34 mouse cellular contexts compared by ENCODE assay signal in genomic region chr5:138075684-138076083, GRCm38 (mm10). TPM values are rescaled to one million over a fixed set of nuclear protein-coding genes. Genes with fewer than 3 reads are reported as not detected.
DNase-seq lines count a peak whose midpoint lies in the region; ATAC-seq and TF ChIP-seq lines count a peak whose summit lies in the region.
"Had no signal": no experiment of that assay in that cellular context is flagged by ENCODE, and none has a peak within 500 bp of the region (broad histone marks: within the 10 kb centered on the region; RNA-seq: fewer than 3 reads in every experiment).

No protein-coding gene starts in this region.

- H3K27me3 ChIP-seq in kidney, adult 2 months (replicated peaks; ENCODE audit: control insufficient read depth, insufficient read depth, low read length), result no peaks in the 10 kb centered on the region
- H3K27me3 ChIP-seq in kidney, embryonic 14.5 days (ENCODE audit: control insufficient read depth, insufficient read depth, low read length), result no peaks in the 10 kb centered on the region
- H3K27me3 ChIP-seq: forebrain, embryonic 13.5 days; heart, embryonic 13.5 days; Patski had no signal

- peak; percentile 31 for DNase-seq in adrenal gland, adult 8-10 months
- no peak for DNase-seq in adrenal gland, adult 18-20 months (ENCODE audit: low spot score in 2 of 2)
- DNase-seq in kidney, adult 2 months, result peak; percentile 82
- DNase-seq in kidney, postnatal 4 days, result no peak
- peak; percentile 33 for DNase-seq in kidney, postnatal 10 days
- DNase-seq in kidney, postnatal 14 days, result peak; percentile 47
- DNase-seq in lung, postnatal 14 days, result no peak
- DNase-seq: adrenal gland, postnatal 25 days; B cell, adult 2 months; cerebellum, adult 18-20 months; cerebellum, adult 9-10 months; cerebellum, postnatal 14 days; gastrocnemius, postnatal 10 days; gastrocnemius, postnatal 36 days; heart, adult 2 months; heart, postnatal 14 days; heart, postnatal 4 days had no signal

- no peaks in the 10 kb centered on the region for H3K9me3 ChIP-seq in kidney, embryonic 14.5 days (ENCODE audit: control insufficient read depth, low read length)
- H3K9me3 ChIP-seq: forebrain, embryonic 10.5 days; forebrain, embryonic 13.5 days; heart, embryonic 10.5 days; heart, embryonic 13.5 days had no signal

- H3K4me2 ChIP-seq in kidney, embryonic 14.5 days (replicated peaks; ENCODE audit: low read depth, low read length), result no peak overlapping the region
- H3K4me2 ChIP-seq: forebrain, embryonic 13.5 days; heart, embryonic 13.5 days; hindbrain, embryonic 14.5 days had no signal

- H3K9ac ChIP-seq in kidney, embryonic 14.5 days (ENCODE audit: low read depth, low read length), result no peak overlapping the region
- H3K9ac ChIP-seq: forebrain, embryonic 13.5 days; heart, embryonic 13.5 days; hindbrain, embryonic 14.5 days had no signal

- H3K4me1 ChIP-seq in kidney, adult 2 months (ENCODE audit: control insufficient read depth, insufficient read depth, low read length), result peaks cover 6% of the 10 kb centered on the region; the same call in 1 of the 2 replicates
- no peaks in the 10 kb centered on the region for H3K4me1 ChIP-seq in kidney, embryonic 14.5 days (ENCODE audit: control insufficient read depth, insufficient read depth, low read length)
- H3K4me1 ChIP-seq: forebrain, embryonic 10.5 days; forebrain, embryonic 13.5 days; heart, embryonic 10.5 days; heart, embryonic 13.5 days had no signal

- no peaks in the 10 kb centered on the region for H3K36me3 ChIP-seq in kidney, adult 2 months (ENCODE audit: control insufficient read depth, insufficient read depth, low read length)
- H3K36me3 ChIP-seq in kidney, embryonic 14.5 days (ENCODE audit: control insufficient read depth, insufficient read depth, low read length), result no peaks in the 10 kb centered on the region
- H3K36me3 ChIP-seq: forebrain, embryonic 10.5 days; G1E; heart, embryonic 10.5 days; heart, embryonic 13.5 days had no signal

- TF ChIP-seq CTCF in kidney, adult 2 months (conservative IDR thresholded peaks at IDR 0.05; ENCODE audit: insufficient read depth, insufficient read length, low read depth, low read length), result no peak

- no peak overlapping the region for H3K4me3 ChIP-seq in kidney, adult 2 months (ENCODE audit: insufficient read depth, low read depth, low read length)
- no peak overlapping the region for H3K4me3 ChIP-seq in kidney, embryonic 14.5 days (ENCODE audit: low read length)
- H3K4me3 ChIP-seq: forebrain, embryonic 10.5 days; forebrain, embryonic 13.5 days; heart, adult 2 months; heart, embryonic 10.5 days; heart, embryonic 13.5 days had no signal

- TF ChIP-seq POLR2A in kidney, adult 2 months (IDR thresholded peaks at IDR 0.05; ENCODE audit: low read depth, low read length), result no peak

- no peak overlapping the region for H3K27ac ChIP-seq in kidney, adult 2 months (ENCODE audit: insufficient read depth, low read depth, low read length)
- H3K27ac ChIP-seq in kidney, embryonic 14.5 days (ENCODE audit: low read depth, low read length), result no peak overlapping the region
- H3K27ac ChIP-seq: forebrain, embryonic 10.5 days; forebrain, embryonic 13.5 days; heart, adult 2 months; heart, embryonic 10.5 days; heart, embryonic 13.5 days; hindbrain, embryonic 14.5 days; hindbrain, postnatal 0 days had no signal

- WGBS in kidney, adult 2 months, result 43% methylated on average over 3 of the region's 3 CpGs
- 76% methylated on average over 3 of the region's 3 CpGs for WGBS in kidney, embryonic 14.5 days

- no peak for ATAC-seq in kidney, embryonic 14.5 days (ENCODE audit: low FRiP score, low TSS enrichment)
- ATAC-seq: forebrain, embryonic 13.5 days; forebrain, embryonic 16.5 days; hindbrain, postnatal 0 days; Patski had no signal

RNA-seq across cellular contexts. Expression of gene Zkscan1, which starts 9.2 kb away (rescaled TPM):
- 10 to 100 TPM; 39.6 to 51.4 (median 47.6) TPM for total RNA-seq in adrenal gland, adult 8-10 months (2022)
- total RNA-seq in adrenal gland, adult 18-20 months (2021), result 10 to 100 TPM; 30.9 to 37.9 TPM
- 8.3 and 10.2 TPM in 2 replicates for polyA plus RNA-seq in kidney, adult 2 months (2012; rRNA removed)
- polyA plus RNA-seq in kidney, embryonic 14.5 days (2014; fragmentation: Nextera tagmentation; extraction: Ambion mirVana), result 16.5 and 33.7 TPM in 2 replicates

RNA-seq across cellular contexts. Expression of gene Smok3c, which starts 22.7 kb away (rescaled TPM):
- not detected for total RNA-seq in adrenal gland, adult 8-10 months (2022)
- not detected for total RNA-seq in adrenal gland, adult 18-20 months (2021)
- not detected in 2 replicates for polyA plus RNA-seq in kidney, adult 2 months (2012; rRNA removed)
- polyA plus RNA-seq in kidney, embryonic 14.5 days (2014; fragmentation: Nextera tagmentation; extraction: Ambion mirVana), result not detected in 2 replicates
- total RNA-seq: adrenal gland, postnatal 25 days; CH12.LX; gastrocnemius, adult 18-20 months; gastrocnemius, postnatal 10 days; gastrocnemius, postnatal 36 days; granulocyte monocyte progenitor cell, adult 5-6 weeks; heart, adult 2 months; heart, postnatal 14 days; heart, postnatal 4 days; hindbrain, postnatal 0 days had no signal
- polyA plus RNA-seq: embryonic facial prominence, embryonic 11.5 days; embryonic facial prominence, embryonic 14.5 days; forebrain, embryonic 10.5 days; forebrain, embryonic 13.5 days; forebrain, embryonic 16.5 days; G1E; heart, adult 2 months; heart, embryonic 10.5 days; heart, embryonic 13.5 days; heart, embryonic 16.5 days; hindbrain, embryonic 11.5 days; hindbrain, embryonic 14.5 days; hindbrain, postnatal 0 days; Patski had no signal

RNA-seq across cellular contexts. Expression of gene Zscan21, which starts 41.0 kb away (rescaled TPM):
- total RNA-seq in adrenal gland, adult 8-10 months (2022), result 10 to 100 TPM; 16.7 to 18.8 (median 17.1) TPM
- 10 to 100 TPM; 13.4 to 15.3 TPM for total RNA-seq in adrenal gland, adult 18-20 months (2021)
- polyA plus RNA-seq in kidney, adult 2 months (2012; rRNA removed), result 9.8 and 10.9 TPM in 2 replicates
- 52.6 and 65.1 TPM in 2 replicates for polyA plus RNA-seq in kidney, embryonic 14.5 days (2014; fragmentation: Nextera tagmentation; extraction: Ambion mirVana)

RNA-seq across cellular contexts. Expression of gene Smok3b, which starts 54.5 kb away (rescaled TPM):
- not detected for total RNA-seq in adrenal gland, adult 8-10 months (2022)
- not detected for total RNA-seq in adrenal gland, adult 18-20 months (2021)
- polyA plus RNA-seq in kidney, adult 2 months (2012; rRNA removed), result not detected in 2 replicates
- polyA plus RNA-seq in kidney, embryonic 14.5 days (2014; fragmentation: Nextera tagmentation; extraction: Ambion mirVana), result not detected in 2 replicates
- total RNA-seq: adrenal gland, postnatal 25 days; CH12.LX; G1E; gastrocnemius, adult 18-20 months; gastrocnemius, postnatal 10 days; gastrocnemius, postnatal 36 days; granulocyte monocyte progenitor cell, adult 5-6 weeks; heart, adult 2 months; heart, postnatal 14 days; heart, postnatal 4 days; hindbrain, postnatal 0 days had no signal
- polyA plus RNA-seq: embryonic facial prominence, embryonic 11.5 days; embryonic facial prominence, embryonic 14.5 days; forebrain, embryonic 10.5 days; forebrain, embryonic 13.5 days; forebrain, embryonic 16.5 days; G1E; heart, adult 2 months; heart, embryonic 10.5 days; heart, embryonic 13.5 days; heart, embryonic 16.5 days; hindbrain, embryonic 11.5 days; hindbrain, embryonic 14.5 days; hindbrain, postnatal 0 days; Patski had no signal

RNA-seq across cellular contexts. Expression of gene Smok3a, which starts 54.6 kb away (rescaled TPM):
- not detected for total RNA-seq in adrenal gland, adult 8-10 months (2022)
- total RNA-seq in adrenal gland, adult 18-20 months (2021), result not detected
- not detected in 2 replicates for polyA plus RNA-seq in kidney, adult 2 months (2012; rRNA removed)
- polyA plus RNA-seq in kidney, embryonic 14.5 days (2014; fragmentation: Nextera tagmentation; extraction: Ambion mirVana), result not detected in 2 replicates
- total RNA-seq: adrenal gland, postnatal 25 days; CH12.LX; gastrocnemius, adult 18-20 months; gastrocnemius, postnatal 10 days; gastrocnemius, postnatal 36 days; granulocyte monocyte progenitor cell, adult 5-6 weeks; heart, adult 2 months; heart, postnatal 14 days; heart, postnatal 4 days; hindbrain, postnatal 0 days had no signal
- polyA plus RNA-seq: embryonic facial prominence, embryonic 11.5 days; embryonic facial prominence, embryonic 14.5 days; forebrain, embryonic 10.5 days; forebrain, embryonic 13.5 days; forebrain, embryonic 16.5 days; G1E; heart, adult 2 months; heart, embryonic 10.5 days; heart, embryonic 13.5 days; heart, embryonic 16.5 days; hindbrain, embryonic 11.5 days; hindbrain, embryonic 14.5 days; hindbrain, postnatal 0 days; Patski had no signal

Comparison
In these comparisons a context has a peak if more than half of its experiments do, and no peak if none do; other contexts are left out.
1. DNase-seq: peak in adrenal gland, adult 8-10 months (single experiment), kidney, adult 2 months (single experiment), kidney, postnatal 10 days (single experiment) and kidney, postnatal 14 days (single experiment); none in adrenal gland, adult 18-20 months (0 of 2), kidney, postnatal 4 days (0 of 2) and lung, postnatal 14 days (single experiment).